Mouse (Mus musculus): ENCODE data around the gene Gm10681. TPM values are rescaled to one million over a fixed set of nuclear protein-coding genes. Genes with fewer than 3 reads are reported as not detected.

The Gm10681 gene
- polyA plus RNA-seq, 1 experiment from 2014 or later, result not detected

Other genes with a start within 250 kb of the Gm10681 start
- gene Phgdh, start 248.8 kb downstream of the Gm10681 start, polyA plus RNA-seq (2015; fragmentation: Nextera tagmentation; extraction: Ambion mirVana), result 188 and 194 TPM in 2 replicates
- 15.5 and 16.0 TPM in 2 replicates for gene Zfp697, start 206.3 kb downstream of the Gm10681 start, polyA plus RNA-seq (2015; fragmentation: Nextera tagmentation; extraction: Ambion mirVana)
- gene Gm4450, start 131.7 kb downstream of the Gm10681 start, polyA plus RNA-seq (2015; fragmentation: Nextera tagmentation; extraction: Ambion mirVana), result not detected in 2 replicates
- not detected in 2 replicates for gene Hsd3b4, start 78.3 kb downstream of the Gm10681 start, polyA plus RNA-seq (2015; fragmentation: Nextera tagmentation; extraction: Ambion mirVana)
- not detected in 2 replicates for gene Hsd3b5, start 41.4 kb upstream of the Gm10681 start, polyA plus RNA-seq (2015; fragmentation: Nextera tagmentation; extraction: Ambion mirVana)
- gene Hsd3b2, start 135.7 kb upstream of the Gm10681 start, polyA plus RNA-seq (2015; fragmentation: Nextera tagmentation; extraction: Ambion mirVana), result not detected in 2 replicates
- gene Hsd3b3, start 174.3 kb upstream of the Gm10681 start, polyA plus RNA-seq (2015; fragmentation: Nextera tagmentation; extraction: Ambion mirVana), result 0.31 and 0.50 TPM in 2 replicates
- gene Hsd3b6, start 225.6 kb upstream of the Gm10681 start, polyA plus RNA-seq (2015; fragmentation: Nextera tagmentation; extraction: Ambion mirVana), result 0.37 and 1.1 TPM in 2 replicates

All from forebrain, embryonic 15.5 days (tissue).